Comparison of ENCODE assay signal across 20 mouse cellular contexts in genomic region chr10:28696032-28696431, GRCm38 (mm10). TPM values are rescaled to one million over a fixed set of nuclear protein-coding genes. Genes with fewer than 3 reads are reported as not detected.
"Had no signal": no experiment of that assay in that cellular context is flagged by ENCODE, and none has a peak within 500 bp of the region (broad histone marks: within the 10 kb centered on the region; RNA-seq: fewer than 3 reads in every experiment).

No protein-coding gene starts in this region.

- H3K4me2 ChIP-seq: liver, embryonic 15.5 days; lung, embryonic 15.5 days; midbrain, embryonic 13.5 days; midbrain, embryonic 15.5 days; neural tube, embryonic 12.5 days; stomach, embryonic 15.5 days had no signal

- H3K4me1 ChIP-seq: liver, embryonic 15.5 days; lung, embryonic 15.5 days; midbrain, embryonic 13.5 days; midbrain, embryonic 15.5 days; neural tube, embryonic 12.5 days; stomach, embryonic 15.5 days had no signal

- H3K27me3 ChIP-seq: liver, embryonic 15.5 days; lung, embryonic 15.5 days; megakaryocyte, embryonic 14.5 days; midbrain, embryonic 13.5 days; midbrain, embryonic 15.5 days; neural tube, embryonic 12.5 days; stomach, embryonic 15.5 days had no signal

- DNase-seq: liver, postnatal 0 days; lung, adult 2 months; lung, postnatal 14 days; lung, postnatal 36 days; right cerebral cortex, postnatal 14 days; thymus, adult 18-20 months; thymus, postnatal 14 days; thymus, postnatal 36 days had no signal

- H3K9me3 ChIP-seq: liver, embryonic 15.5 days; lung, embryonic 15.5 days; megakaryocyte, embryonic 14.5 days; midbrain, embryonic 13.5 days; midbrain, embryonic 15.5 days; neural tube, embryonic 12.5 days; stomach, embryonic 15.5 days had no signal

- H3K27ac ChIP-seq: liver, embryonic 15.5 days; lung, embryonic 15.5 days; macrophage; midbrain, embryonic 13.5 days; midbrain, embryonic 15.5 days; neural tube, embryonic 12.5 days; stomach, embryonic 15.5 days; stomach, postnatal 0 days had no signal

- ATAC-seq: liver, postnatal 0 days; lung, postnatal 0 days; midbrain, embryonic 13.5 days; midbrain, embryonic 15.5 days had no signal

- H3K4me3 ChIP-seq: liver, embryonic 15.5 days; lung, embryonic 15.5 days; megakaryocyte, embryonic 14.5 days; midbrain, embryonic 13.5 days; midbrain, embryonic 15.5 days; neural tube, embryonic 12.5 days; stomach, embryonic 15.5 days had no signal

- H3K9ac ChIP-seq: liver, embryonic 15.5 days; liver, postnatal 0 days; lung, embryonic 15.5 days; midbrain, embryonic 13.5 days; midbrain, embryonic 15.5 days; neural tube, embryonic 12.5 days; stomach, embryonic 15.5 days had no signal

- H3K36me3 ChIP-seq: liver, embryonic 15.5 days; lung, embryonic 15.5 days; midbrain, embryonic 13.5 days; midbrain, embryonic 15.5 days; neural tube, embryonic 12.5 days; stomach, embryonic 15.5 days had no signal

RNA-seq across cellular contexts. Expression of gene Themis, which starts 27.9 kb away (rescaled TPM):
- polyA plus RNA-seq: liver, embryonic 15.5 days; liver, postnatal 0 days; macrophage; midbrain, embryonic 13.5 days; midbrain, postnatal 0 days; neural tube, embryonic 12.5 days; neural tube, embryonic 14.5 days had no signal
